Mouse (Mus musculus) mouse embryonic stem cell (cell line): ENCODE measurements around the gene Robo4.

Source experiments
- in situ Hi-C, 2 experiments: fragments of 300-500 bp; cut with MboI; formaldehyde crosslinking; loops; 1 replicate in 1 of 2; 3 replicates in 1 of 2; pipeline ENCODE4 v1.14.3; 2019 to 2020; ENCODE audit warnings: low sequenced_read_pairs in 2 of 2, low pct_unique_long_range_greater_than_20kb in 1 of 2, mixed read lengths in 1 of 2; ENCODE audit not compliant: unreplicated experiment in 1 of 2

Gene Robo4

GRCm38 (mm10) chr9:37401802-37402201 lies at the start of gene Robo4:
TSS of gene Robo4 (plus strand) at chr9:37401897.
- in situ Hi-C loops: loop anchor here in 1 of 2 experiments (25.0 kb wide), 1 partner anchor 535 kb away; no protein-coding TSS in a partner anchor

GRCm38 (mm10) chr9:37354485-37354884 lies 47.2 kb upstream of the Robo4 start:
- in situ Hi-C loops: no loop called here

- in situ Hi-C loops: no loop called here
Observed at GRCm38 (mm10) chr9:37358713-37359330, 42.9 kb upstream of the Robo4 start.

GRCm38 (mm10) chr9:37359331-37360220 lies 42.1 kb upstream of the Robo4 start:
- in situ Hi-C loops: no loop called here

DNA sequence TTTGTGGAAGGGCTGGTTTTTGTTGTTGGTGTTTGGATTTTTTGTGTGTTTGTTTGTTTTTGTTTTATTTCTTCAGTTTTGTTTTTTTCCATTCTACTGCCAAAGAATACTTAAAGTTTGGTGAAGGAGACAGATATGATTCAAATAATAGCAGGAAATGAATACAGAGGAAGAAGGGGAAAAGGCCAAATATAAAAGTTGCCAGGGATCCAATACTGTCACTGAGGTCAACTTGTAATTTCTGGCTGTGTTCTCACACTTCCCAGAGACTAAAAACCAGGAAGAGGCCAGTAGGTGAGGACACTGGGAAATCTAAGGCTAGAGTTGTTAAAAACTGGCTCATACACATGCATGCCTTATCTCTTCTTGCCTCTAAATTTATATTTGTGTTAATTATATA lies 39.6 kb upstream of the Robo4 start:
- in situ Hi-C loops: no loop called here

DNA sequence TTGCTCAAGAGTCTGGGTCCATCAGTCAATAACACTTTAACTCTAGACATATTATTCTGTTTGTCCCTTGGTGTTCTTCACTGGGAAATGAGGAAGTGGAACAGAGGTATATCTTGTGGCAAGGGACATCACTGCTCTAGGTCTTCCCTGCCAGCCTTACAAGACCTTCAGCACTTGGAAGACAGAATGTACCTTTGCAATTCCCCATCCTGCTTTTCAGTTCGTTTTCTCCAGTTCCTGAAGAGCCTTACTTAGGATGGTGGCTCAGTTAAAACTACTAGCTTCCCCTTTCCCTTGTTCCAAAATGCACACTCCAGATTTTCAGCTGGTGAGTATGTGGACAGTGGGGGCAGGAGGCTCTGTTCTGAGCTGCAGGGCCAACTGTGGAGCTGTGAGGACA lies 38.8 kb upstream of the Robo4 start:
- in situ Hi-C loops: no loop called here

DNA sequence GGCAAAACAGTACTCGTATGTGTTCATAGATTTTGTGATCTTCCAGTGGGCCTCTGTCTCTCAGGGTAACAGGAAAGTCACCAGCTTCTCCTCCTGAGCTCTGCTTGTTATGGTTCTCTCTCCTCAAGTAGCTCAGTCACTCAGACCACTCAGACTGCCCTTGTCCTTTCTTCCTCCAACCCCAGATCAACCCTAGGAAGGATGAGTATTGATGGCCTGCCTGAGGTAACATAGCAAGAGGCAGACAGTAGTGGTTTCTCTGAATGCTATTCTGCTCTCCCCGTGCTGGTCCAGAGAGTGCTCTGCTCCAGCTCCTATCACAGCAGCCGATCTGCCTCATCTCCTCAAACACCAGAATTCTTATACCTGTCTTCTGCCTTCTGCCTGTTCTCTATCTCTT lies 38.1 kb upstream of the Robo4 start:
- in situ Hi-C loops: no loop called here

GRCm38 (mm10) chr9:37364392-37364791 lies 37.3 kb upstream of the Robo4 start:
- in situ Hi-C loops: no loop called here

GRCm38 (mm10) chr9:37365706-37366105 lies 36.0 kb upstream of the Robo4 start:
- in situ Hi-C loops: no loop called here

GRCm38 (mm10) chr9:37367301-37368080 lies 34.2 kb upstream of the Robo4 start, which contains the start of gene Hepacam:
TSS of gene Hepacam (plus strand) at chr9:37367351.
- in situ Hi-C loops: no loop called here

GRCm38 (mm10) chr9:37368081-37368830 lies 33.4 kb upstream of the Robo4 start:
- in situ Hi-C loops: no loop called here

DNA sequence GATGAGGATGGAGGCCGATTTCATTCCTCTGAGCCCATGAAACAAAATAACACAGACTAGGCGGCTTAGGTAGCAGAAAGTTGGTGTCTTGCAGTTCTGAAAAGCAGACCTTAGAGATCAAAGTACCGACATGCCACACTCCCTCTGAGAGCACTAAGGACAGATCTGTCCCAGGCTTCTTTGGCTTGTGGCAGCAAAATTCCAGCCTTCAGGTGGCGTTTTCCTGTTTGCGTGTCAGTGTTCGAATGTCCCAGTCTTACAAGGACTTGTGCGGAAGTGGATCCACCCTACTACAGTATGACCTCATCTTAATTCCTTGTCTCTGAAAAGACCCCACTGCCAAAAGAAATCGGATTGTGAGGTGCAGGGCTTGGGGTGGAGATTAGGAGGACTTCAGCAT lies 32.8 kb upstream of the Robo4 start:
- in situ Hi-C loops: no loop called here

GRCm38 (mm10) chr9:37371232-37371801 lies 30.4 kb upstream of the Robo4 start:
- in situ Hi-C loops: no loop called here

DNA sequence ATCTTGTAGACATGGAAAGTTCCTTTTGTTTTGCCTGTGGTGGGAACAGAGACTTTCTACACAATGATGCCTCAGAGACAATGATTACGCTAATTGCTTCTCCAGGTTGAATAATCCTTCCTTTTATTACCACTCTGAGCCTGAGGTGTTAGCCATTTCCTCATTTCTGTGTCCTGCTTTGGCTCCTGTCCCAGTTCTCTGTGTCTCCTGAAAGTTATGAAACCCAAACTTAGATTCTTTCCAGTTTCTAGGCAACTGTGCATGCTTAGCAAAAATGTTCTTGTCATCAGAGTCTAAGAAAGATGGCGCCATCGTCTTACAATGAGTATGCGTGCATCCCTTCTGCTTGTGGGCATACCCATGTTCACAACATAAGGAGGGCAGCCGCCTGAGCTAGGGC lies 26.0 kb upstream of the Robo4 start:
- in situ Hi-C loops: no loop called here

DNA sequence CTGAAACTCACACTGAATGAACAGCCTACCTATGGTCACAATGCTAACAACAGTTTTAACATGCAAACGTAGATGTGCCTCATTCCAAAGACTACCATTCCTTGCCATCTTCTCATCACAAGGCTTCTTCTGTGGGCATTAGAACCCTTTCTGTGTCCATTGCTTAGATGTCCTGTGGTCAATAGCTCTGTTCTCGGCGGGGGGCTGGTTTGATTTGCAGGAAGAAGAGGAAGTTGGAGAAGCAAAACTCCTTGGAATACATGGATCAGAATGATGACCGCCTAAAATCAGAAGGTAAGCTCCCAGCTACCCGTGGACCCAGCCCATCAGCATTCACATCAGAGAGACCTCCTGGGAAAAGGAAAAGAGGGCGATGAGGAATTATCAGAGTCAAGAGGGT lies 18.5 kb upstream of the Robo4 start:
- in situ Hi-C loops: no loop called here

GRCm38 (mm10) chr9:37384284-37385182 lies 17.2 kb upstream of the Robo4 start:
- in situ Hi-C loops: no loop called here

DNA sequence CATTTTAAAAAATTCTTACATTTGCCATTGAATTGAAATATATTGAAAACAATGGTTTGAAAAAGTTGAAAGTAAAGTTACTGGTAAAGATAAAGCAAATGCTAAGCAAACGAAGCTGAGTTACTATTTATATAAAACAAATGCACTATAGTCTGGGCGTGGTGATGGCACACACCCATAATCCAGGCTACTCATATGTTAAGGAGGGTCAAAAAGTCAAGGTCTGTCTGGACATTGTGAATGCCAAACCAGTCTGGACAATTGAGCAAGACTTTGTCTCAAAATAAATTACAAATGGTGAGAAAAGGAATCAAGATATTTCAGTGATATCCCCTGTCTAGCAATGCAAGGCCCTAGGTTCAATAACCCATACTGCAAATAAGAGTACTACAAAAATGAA lies 10.8 kb upstream of the Robo4 start:
- in situ Hi-C loops: no loop called here
